Mouse (Mus musculus): ENCODE measurements around the gene Vps35l. TPM values are rescaled to one million over a fixed set of nuclear protein-coding genes. Genes with fewer than 3 reads are reported as not detected.

The Vps35l gene
- polyA plus RNA-seq, 1 experiment, result 1.2 TPM

DNA sequence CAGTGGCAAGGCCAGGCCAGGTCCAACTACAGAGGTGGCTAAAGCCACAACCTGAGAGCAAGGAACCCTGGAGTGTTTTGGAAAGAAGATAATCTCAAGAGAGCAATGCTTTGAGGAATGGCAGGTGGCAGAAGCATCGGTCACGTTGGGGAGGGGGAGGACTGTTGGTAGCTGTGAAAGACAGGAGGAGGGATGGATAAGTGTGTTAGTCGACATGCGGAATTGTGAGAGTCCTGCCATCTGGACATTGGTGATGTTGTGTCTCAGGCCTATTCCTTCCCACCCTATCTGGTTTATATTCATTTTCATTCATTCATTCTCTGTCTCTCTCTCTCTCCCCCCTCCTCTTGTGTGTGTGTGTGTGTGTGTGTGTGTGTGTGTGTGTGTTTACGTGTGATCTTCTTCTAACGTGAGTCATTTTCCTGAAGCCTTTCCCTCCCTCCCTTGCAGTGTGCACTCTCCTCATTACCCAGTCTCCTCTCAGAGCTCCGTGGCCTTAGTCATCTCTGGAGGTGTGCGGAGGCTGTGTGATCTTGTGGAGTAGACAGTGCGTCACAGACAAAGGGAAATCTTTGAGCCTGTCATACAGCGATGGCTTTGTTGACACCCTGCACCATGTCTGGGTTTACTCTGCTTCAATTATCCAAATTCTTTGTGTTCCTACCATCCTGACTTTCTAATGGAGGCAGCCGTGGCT, 43.4 kb downstream of the Vps35l start:
- TF ChIP-seq GATA1 (IDR thresholded peaks at IDR 0.05; ENCODE audit: low read length), result no peak
- TF ChIP-seq TAL1 (IDR thresholded peaks at IDR 0.05; ENCODE audit: low read length), result no peak
- no peaks in the 10 kb centered on the region for H3K27me3 ChIP-seq (ENCODE audit: control insufficient read depth)
- H3K9me3 ChIP-seq (ENCODE audit: control insufficient read depth, low read length), result no peaks in the 10 kb centered on the region
- H3K36me3 ChIP-seq (ENCODE audit: control insufficient read depth), result peaks cover 44% of the 10 kb centered on the region
- no peak overlapping the region for H3K4me3 ChIP-seq (replicated peaks)
- H3K4me1 ChIP-seq (ENCODE audit: control insufficient read depth), result no peaks in the 10 kb centered on the region

DNA sequence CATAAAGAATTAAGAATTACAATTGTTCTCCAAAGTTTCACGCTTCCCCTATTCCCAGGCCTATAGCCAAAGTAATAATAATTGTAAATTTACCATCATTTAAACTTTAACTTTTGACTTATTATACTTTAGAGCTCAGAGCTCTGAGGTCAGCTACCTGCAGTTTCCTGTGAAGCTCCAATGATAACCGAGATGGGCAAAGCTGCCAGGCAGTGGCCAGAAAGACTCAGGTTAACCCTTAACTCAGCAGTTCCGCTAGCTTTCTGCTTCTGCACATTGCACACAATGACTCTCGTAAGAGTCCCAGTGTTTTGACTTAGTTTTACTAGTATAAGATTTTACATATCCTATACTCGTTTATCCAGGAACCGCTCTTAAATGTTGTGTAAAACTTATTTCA, 46.1 kb downstream of the Vps35l start:
- Histone ChIP-seq H3K4me3 (replicated peaks) (no peak overlapping the region), H3K4me1 (ENCODE audit: control insufficient read depth) (no peaks in the 10 kb centered on the region), H3K27me3 (ENCODE audit: control insufficient read depth) (no peaks in the 10 kb centered on the region), H3K9me3 (ENCODE audit: control insufficient read depth, low read length) (no peaks in the 10 kb centered on the region), H3K36me3 (ENCODE audit: control insufficient read depth) (peaks cover 32% of the 10 kb centered on the region)
- TF ChIP-seq GATA1 (IDR thresholded peaks at IDR 0.05; ENCODE audit: low read length), result no peak
- TF ChIP-seq TAL1 (IDR thresholded peaks at IDR 0.05; ENCODE audit: low read length), result no peak

DNA sequence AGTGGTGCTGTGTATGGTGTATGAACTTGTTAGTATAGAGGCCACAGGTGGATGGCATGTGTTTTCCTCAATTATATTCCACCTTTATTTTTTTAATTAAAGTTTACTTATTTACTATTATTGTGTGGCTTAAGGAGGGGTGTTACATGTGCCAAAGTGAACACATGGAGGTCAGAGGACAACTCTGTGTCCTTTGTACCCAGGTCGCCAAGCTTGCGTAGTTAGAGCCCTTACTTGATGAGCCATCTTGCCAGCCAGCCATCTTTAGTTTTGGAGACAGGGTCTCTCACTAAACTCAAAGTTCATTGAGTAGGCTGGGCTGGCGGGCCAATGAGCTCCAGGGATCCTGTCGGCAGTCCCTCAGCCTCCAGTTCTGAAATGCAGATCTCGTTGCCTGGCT, 47.3 kb downstream of the Vps35l start:
- no peaks in the 10 kb centered on the region for H3K27me3 ChIP-seq (ENCODE audit: control insufficient read depth)
- no peaks in the 10 kb centered on the region for H3K9me3 ChIP-seq (ENCODE audit: control insufficient read depth, low read length)
- peaks cover 34% of the 10 kb centered on the region for H3K36me3 ChIP-seq (ENCODE audit: control insufficient read depth)
- H3K4me1 ChIP-seq (ENCODE audit: control insufficient read depth), result no peaks in the 10 kb centered on the region
- no peak overlapping the region for H3K4me3 ChIP-seq (replicated peaks)
- no peak for TF ChIP-seq GATA1 (IDR thresholded peaks at IDR 0.05; ENCODE audit: low read length)
- TF ChIP-seq TAL1 (IDR thresholded peaks at IDR 0.05; ENCODE audit: low read length), result no peak

GRCm38 (mm10) chr7:118788481-118788880, 48.5 kb downstream of the Vps35l start:
- TF ChIP-seq TAL1 (IDR thresholded peaks at IDR 0.05; ENCODE audit: low read length), result no peak

DNA sequence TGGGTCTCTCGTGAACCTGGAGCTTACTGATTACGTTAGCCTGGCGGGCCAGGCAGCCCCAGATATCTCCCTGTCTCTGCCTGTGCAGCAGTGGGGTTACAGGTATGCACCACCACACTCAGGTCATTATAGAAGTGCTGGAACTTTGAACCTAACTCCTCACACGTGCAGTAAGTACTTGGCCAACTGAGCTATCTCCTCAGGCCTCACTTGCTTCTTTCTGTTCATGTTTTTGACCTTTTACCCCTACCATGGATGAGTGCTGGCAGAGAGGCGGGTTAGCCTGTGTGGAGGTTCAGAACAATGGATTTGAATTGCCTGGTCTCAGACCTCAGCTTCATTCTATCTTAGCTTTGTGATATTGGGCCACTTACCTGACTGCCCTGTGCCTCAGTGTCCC, 50.3 kb downstream of the Vps35l start:
- Histone ChIP-seq H3K4me1 (ENCODE audit: control insufficient read depth) (no peaks in the 10 kb centered on the region), H3K36me3 (ENCODE audit: control insufficient read depth) (peaks cover 43% of the 10 kb centered on the region), H3K9me3 (ENCODE audit: control insufficient read depth, low read length) (no peaks in the 10 kb centered on the region), H3K27me3 (ENCODE audit: control insufficient read depth) (no peaks in the 10 kb centered on the region), H3K4me3 (replicated peaks) (no peak overlapping the region)
- TF ChIP-seq TAL1 (IDR thresholded peaks at IDR 0.05; ENCODE audit: low read length) (no peak), GATA1 (IDR thresholded peaks at IDR 0.05; ENCODE audit: low read length) (no peak)

More at GRCm38 (mm10) chr7:118788481-118788880, 48.5 kb downstream of the Vps35l start:
- peaks cover 37% of the 10 kb centered on the region for H3K36me3 ChIP-seq (ENCODE audit: control insufficient read depth)
- H3K4me3 ChIP-seq (replicated peaks), result no peak overlapping the region
- no peaks in the 10 kb centered on the region for H3K4me1 ChIP-seq (ENCODE audit: control insufficient read depth)
- no peaks in the 10 kb centered on the region for H3K9me3 ChIP-seq (ENCODE audit: control insufficient read depth, low read length)
- H3K27me3 ChIP-seq (ENCODE audit: control insufficient read depth), result no peaks in the 10 kb centered on the region

- H3K9me3 ChIP-seq (ENCODE audit: control insufficient read depth, low read length), result no peaks in the 10 kb centered on the region
- H3K27me3 ChIP-seq (ENCODE audit: control insufficient read depth), result no peaks in the 10 kb centered on the region
- peaks cover 61% of the 10 kb centered on the region for H3K36me3 ChIP-seq (ENCODE audit: control insufficient read depth)
- no peaks in the 10 kb centered on the region for H3K4me1 ChIP-seq (ENCODE audit: control insufficient read depth)
- no peak for TF ChIP-seq TAL1 (IDR thresholded peaks at IDR 0.05; ENCODE audit: low read length)
- no peak for TF ChIP-seq GATA1 (IDR thresholded peaks at IDR 0.05; ENCODE audit: low read length)
- no peak overlapping the region for H3K4me3 ChIP-seq (replicated peaks)
These were observed 53.9 kb downstream of the Vps35l start for GRCm38 (mm10) chr7:118793899-118794298.

- Histone ChIP-seq H3K27me3 (ENCODE audit: control insufficient read depth) (no peaks in the 10 kb centered on the region), H3K9me3 (ENCODE audit: control insufficient read depth, low read length) (no peaks in the 10 kb centered on the region), H3K36me3 (ENCODE audit: control insufficient read depth) (peaks cover 64% of the 10 kb centered on the region), H3K4me3 (replicated peaks) (no peak overlapping the region), H3K4me1 (ENCODE audit: control insufficient read depth) (no peaks in the 10 kb centered on the region)
- TF ChIP-seq TAL1 (IDR thresholded peaks at IDR 0.05; ENCODE audit: low read length) (no peak), GATA1 (IDR thresholded peaks at IDR 0.05; ENCODE audit: low read length) (no peak)
These were observed 55.8 kb downstream of the Vps35l start for GRCm38 (mm10) chr7:118795779-118796178.

GRCm38 (mm10) chr7:118796838-118797237, 56.8 kb downstream of the Vps35l start:
- H3K27me3 ChIP-seq (ENCODE audit: control insufficient read depth), result no peaks in the 10 kb centered on the region
- peaks cover 64% of the 10 kb centered on the region for H3K36me3 ChIP-seq (ENCODE audit: control insufficient read depth)
- no peaks in the 10 kb centered on the region for H3K9me3 ChIP-seq (ENCODE audit: control insufficient read depth, low read length)
- no peaks in the 10 kb centered on the region for H3K4me1 ChIP-seq (ENCODE audit: control insufficient read depth)
- TF ChIP-seq TAL1 (IDR thresholded peaks at IDR 0.05; ENCODE audit: low read length) (no peak), GATA1 (IDR thresholded peaks at IDR 0.05; ENCODE audit: low read length) (no peak)
- H3K4me3 ChIP-seq (replicated peaks), result no peak overlapping the region

DNA sequence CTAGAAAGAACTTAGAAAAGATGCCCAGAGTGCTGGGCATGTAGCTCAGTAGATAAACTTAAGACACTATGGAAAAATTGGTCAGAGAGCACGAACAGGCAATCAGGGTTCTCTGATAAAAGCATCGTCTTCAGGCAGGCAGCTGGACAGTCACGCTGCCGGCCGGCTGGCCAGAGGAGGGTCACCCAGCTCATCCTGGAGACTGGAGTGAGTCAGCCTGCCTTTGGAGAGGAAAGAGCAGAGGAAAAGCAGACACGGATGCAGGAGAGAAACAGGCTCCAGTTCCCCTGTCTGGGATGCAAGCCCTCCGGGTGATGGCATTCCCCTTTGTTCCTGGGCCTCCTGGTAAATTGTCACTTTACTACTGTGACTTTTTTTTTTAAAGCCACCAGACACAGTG, 57.6 kb downstream of the Vps35l start:
- H3K4me3 ChIP-seq (replicated peaks), result no peak overlapping the region
- H3K4me1 ChIP-seq (ENCODE audit: control insufficient read depth), result no peaks in the 10 kb centered on the region
- peaks cover 64% of the 10 kb centered on the region for H3K36me3 ChIP-seq (ENCODE audit: control insufficient read depth)
- H3K9me3 ChIP-seq (ENCODE audit: control insufficient read depth, low read length), result no peaks in the 10 kb centered on the region
- TF ChIP-seq TAL1 (IDR thresholded peaks at IDR 0.05; ENCODE audit: low read length) (no peak), GATA1 (IDR thresholded peaks at IDR 0.05; ENCODE audit: low read length) (no peak)
- no peaks in the 10 kb centered on the region for H3K27me3 ChIP-seq (ENCODE audit: control insufficient read depth)

- H3K9me3 ChIP-seq (ENCODE audit: control insufficient read depth, low read length), result no peaks in the 10 kb centered on the region
- H3K4me3 ChIP-seq (replicated peaks), result no peak overlapping the region
- H3K36me3 ChIP-seq (ENCODE audit: control insufficient read depth), result peaks cover 64% of the 10 kb centered on the region
- H3K27me3 ChIP-seq (ENCODE audit: control insufficient read depth), result no peaks in the 10 kb centered on the region
- TF ChIP-seq GATA1 (IDR thresholded peaks at IDR 0.05; ENCODE audit: low read length), result no peak
- TF ChIP-seq TAL1 (IDR thresholded peaks at IDR 0.05; ENCODE audit: low read length), result no peak
- no peaks in the 10 kb centered on the region for H3K4me1 ChIP-seq (ENCODE audit: control insufficient read depth)
These were observed 58.1 kb downstream of the Vps35l start for GRCm38 (mm10) chr7:118798105-118798570.

Data from erythroblast, embryonic 14.5 days (primary cell).